Mouse (Mus musculus): Measurements from ENCODE around the gene Tesk1. TPM values are rescaled to one million over a fixed set of nuclear protein-coding genes. Genes with fewer than 3 reads are reported as not detected.
"Not testable (repeated sequence)": the region's sequence is repeated elsewhere in the genome, so short reads cannot be mapped to it uniquely, and the experiment has no call there.

The Tesk1 gene
- total RNA-seq, 1 experiment = 12.4 TPM

DNA sequence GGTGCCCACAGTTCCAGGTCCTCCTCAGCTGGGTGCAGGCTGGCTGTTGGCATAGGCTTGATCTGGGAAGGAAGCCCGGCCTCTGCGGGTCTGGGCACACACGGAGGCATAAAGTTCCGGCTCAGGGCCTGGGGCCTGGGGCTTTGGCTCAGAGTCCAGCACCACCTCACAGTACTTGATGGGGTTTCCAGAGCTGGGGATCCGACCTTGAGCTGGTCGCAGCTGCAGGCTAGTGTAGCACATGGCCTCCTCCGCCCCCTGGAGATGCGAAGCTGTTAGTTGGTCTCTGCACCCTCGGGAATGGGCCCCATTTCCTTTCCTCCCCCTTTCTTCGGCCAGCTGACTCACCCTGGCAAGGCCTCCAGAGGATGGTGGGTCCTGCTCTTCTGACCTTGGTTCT is 40.9 kb downstream of the Tesk1 start:
- H3K9ac ChIP-seq (ENCODE audit: insufficient read depth, low read depth, low read length, poor library complexity, severe bottlenecking) = no peak overlapping the region
- in situ Hi-C loops (cut with MboI; ENCODE audit: low sequenced_read_pairs in 2 of 2, unreplicated experiment in 2 of 2) = no loop called here
- no peak for TF ChIP-seq MAFK (IDR thresholded peaks at IDR 0.05; ENCODE audit: insufficient read depth, low read depth, low read length)
- TF ChIP-seq ZC3H11A (IDR thresholded peaks at IDR 0.05; ENCODE audit: borderline replicate concordance, low read depth, low read length) = no peak
- TF ChIP-seq HCFC1 (IDR thresholded peaks at IDR 0.05; ENCODE audit: borderline replicate concordance, insufficient read depth, low read length) = no peak
- no peak for TF ChIP-seq ZNF384 (IDR thresholded peaks at IDR 0.05; ENCODE audit: low read depth, low read length)
- TF ChIP-seq CHD2 (IDR thresholded peaks at IDR 0.05; ENCODE audit: low read depth, low read length) = no peak
- H3K4me3 ChIP-seq (ENCODE audit: insufficient read depth in 1 of 2, low read depth in 1 of 2, low read length in 2 of 2, poor library complexity in 1 of 2, severe bottlenecking in 1 of 2) = no peak overlapping the region
- H3K4me1 ChIP-seq (ENCODE audit: control insufficient read depth in 2 of 2, insufficient read depth in 2 of 2, low read length in 2 of 2, poor library complexity in 1 of 2) = peaks cover 0 to 6% of the 10 kb centered on the region in 2 experiments; a peak in 2 of 4 replicates
- H3K9me3 ChIP-seq (ENCODE audit: control insufficient read depth, insufficient read depth, low read depth, low read length) = no peaks in the 10 kb centered on the region
- no peak overlapping the region for H3K27ac ChIP-seq (ENCODE audit: insufficient read depth, low read depth, low read length, poor library complexity, severe bottlenecking)
- H3K36me3 ChIP-seq (ENCODE audit: control insufficient read depth, insufficient read depth, low read length, poor library complexity, severe bottlenecking) = no peaks in the 10 kb centered on the region
- no peak for DNase-seq (ENCODE audit: low read depth, low spot score)

GRCm38 (mm10) chr4:43483535-43484091 is 41.9 kb downstream of the Tesk1 start, which contains the start of gene Sit1:
Gene Sit1 (minus strand): TSS chr4:43483734.
- Histone ChIP-seq H3K4me1 (ENCODE audit: control insufficient read depth in 2 of 2, insufficient read depth in 2 of 2, low read length in 2 of 2, poor library complexity in 1 of 2) (peaks cover 0 to 3% of the 10 kb centered on the region in 2 experiments; a peak in 2 of 4 replicates), H3K4me3 (ENCODE audit: insufficient read depth in 1 of 2, low read depth in 1 of 2, low read length in 2 of 2, poor library complexity in 1 of 2, severe bottlenecking in 1 of 2) (no peak within 1 kb of the TSS), H3K9ac (ENCODE audit: insufficient read depth, low read depth, low read length, poor library complexity, severe bottlenecking) (no peak within 1 kb of the TSS), H3K9me3 (ENCODE audit: control insufficient read depth, insufficient read depth, low read depth, low read length) (no peaks in the 10 kb centered on the region), H3K27ac (ENCODE audit: insufficient read depth, low read depth, low read length, poor library complexity, severe bottlenecking) (no peak within 1 kb of the TSS), H3K36me3 (ENCODE audit: control insufficient read depth, insufficient read depth, low read length, poor library complexity, severe bottlenecking) (no peaks in the 10 kb centered on the region)
- DNase-seq (ENCODE audit: low read depth, low spot score) = no peak
- in situ Hi-C loops (cut with MboI; ENCODE audit: low sequenced_read_pairs in 2 of 2, unreplicated experiment in 2 of 2) = no loop called here
- TF ChIP-seq ZNF384 (IDR thresholded peaks at IDR 0.05; ENCODE audit: low read depth, low read length) (no peak), CHD2 (IDR thresholded peaks at IDR 0.05; ENCODE audit: low read depth, low read length) (no peak), MAFK (IDR thresholded peaks at IDR 0.05; ENCODE audit: insufficient read depth, low read depth, low read length) (no peak), ZC3H11A (IDR thresholded peaks at IDR 0.05; ENCODE audit: borderline replicate concordance, low read depth, low read length) (no peak), HCFC1 (IDR thresholded peaks at IDR 0.05; ENCODE audit: borderline replicate concordance, insufficient read depth, low read length) (no peak)

GRCm38 (mm10) chr4:43485666-43486065 is 43.9 kb downstream of the Tesk1 start:
- not testable (repeated sequence) for H3K27ac ChIP-seq (ENCODE audit: insufficient read depth, low read depth, low read length, poor library complexity, severe bottlenecking); H3K9ac ChIP-seq (ENCODE audit: insufficient read depth, low read depth, low read length, poor library complexity, severe bottlenecking); DNase-seq (ENCODE audit: low read depth, low spot score); H3K4me1 ChIP-seq (ENCODE audit: control insufficient read depth in 2 of 2, insufficient read depth in 2 of 2, low read length in 2 of 2, poor library complexity in 1 of 2); H3K4me3 ChIP-seq (ENCODE audit: insufficient read depth in 1 of 2, low read depth in 1 of 2, low read length in 2 of 2, poor library complexity in 1 of 2, severe bottlenecking in 1 of 2); H3K9me3 ChIP-seq (ENCODE audit: control insufficient read depth, insufficient read depth, low read depth, low read length); H3K36me3 ChIP-seq (ENCODE audit: control insufficient read depth, insufficient read depth, low read length, poor library complexity, severe bottlenecking)
- in situ Hi-C loops (cut with MboI; ENCODE audit: low sequenced_read_pairs in 2 of 2, unreplicated experiment in 2 of 2) = loop anchor here in 1 of 2 experiments (5.0 kb wide), 1 partner anchor 53 kb away; no protein-coding TSS in a partner anchor

- TF ChIP-seq HCFC1 (IDR thresholded peaks at IDR 0.05; ENCODE audit: borderline replicate concordance, insufficient read depth, low read length) (no peak), MAFK (IDR thresholded peaks at IDR 0.05; ENCODE audit: insufficient read depth, low read depth, low read length) (no peak), ZC3H11A (IDR thresholded peaks at IDR 0.05; ENCODE audit: borderline replicate concordance, low read depth, low read length) (no peak), CHD2 (IDR thresholded peaks at IDR 0.05; ENCODE audit: low read depth, low read length) (no peak), ZNF384 (IDR thresholded peaks at IDR 0.05; ENCODE audit: low read depth, low read length) (no peak)
Observed at GRCm38 (mm10) chr4:43489611-43490010, 47.9 kb downstream of the Tesk1 start.

DNA sequence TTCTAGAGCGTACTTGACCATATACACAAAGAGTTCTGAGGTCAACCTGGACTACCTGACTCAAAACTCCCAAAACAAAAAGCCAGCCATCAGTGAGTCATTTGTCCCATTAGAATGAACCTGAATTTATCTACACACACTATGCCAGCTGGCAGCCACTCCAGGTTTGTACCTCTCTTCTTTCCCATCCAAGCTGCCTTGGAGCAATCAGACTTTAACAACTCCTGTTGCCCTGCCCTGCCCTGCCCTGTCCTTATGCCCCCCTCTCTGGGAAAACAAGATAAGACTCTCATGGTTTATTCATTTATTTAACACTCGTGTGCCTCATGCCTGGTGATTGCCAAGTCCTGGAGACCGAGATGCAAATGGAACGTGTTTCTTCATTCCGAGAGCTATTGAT is 49.1 kb downstream of the Tesk1 start:
- in situ Hi-C loops (cut with MboI; ENCODE audit: low sequenced_read_pairs in 2 of 2, unreplicated experiment in 2 of 2) = no loop called here
- TF ChIP-seq MAFK (IDR thresholded peaks at IDR 0.05; ENCODE audit: insufficient read depth, low read depth, low read length) (no peak), CHD2 (IDR thresholded peaks at IDR 0.05; ENCODE audit: low read depth, low read length) (no peak), ZNF384 (IDR thresholded peaks at IDR 0.05; ENCODE audit: low read depth, low read length) (no peak), HCFC1 (IDR thresholded peaks at IDR 0.05; ENCODE audit: borderline replicate concordance, insufficient read depth, low read length) (no peak), ZC3H11A (IDR thresholded peaks at IDR 0.05; ENCODE audit: borderline replicate concordance, low read depth, low read length) (no peak)
- Histone ChIP-seq H3K4me1 (ENCODE audit: control insufficient read depth in 2 of 2, insufficient read depth in 2 of 2, low read length in 2 of 2, poor library complexity in 1 of 2) (peaks cover 0 to 2% of the 10 kb centered on the region in 2 experiments; a peak in 1 of 4 replicates), H3K9ac (ENCODE audit: insufficient read depth, low read depth, low read length, poor library complexity, severe bottlenecking) (no peak overlapping the region), H3K9me3 (ENCODE audit: control insufficient read depth, insufficient read depth, low read depth, low read length) (no peaks in the 10 kb centered on the region), H3K4me3 (ENCODE audit: insufficient read depth in 1 of 2, low read depth in 1 of 2, low read length in 2 of 2, poor library complexity in 1 of 2, severe bottlenecking in 1 of 2) (no peak overlapping the region), H3K27ac (ENCODE audit: insufficient read depth, low read depth, low read length, poor library complexity, severe bottlenecking) (no peak overlapping the region), H3K36me3 (ENCODE audit: control insufficient read depth, insufficient read depth, low read length, poor library complexity, severe bottlenecking) (0 out of 2 replicates have a peak, but pooled peaks cover 2% of the 10 kb centered on the region)
- DNase-seq (ENCODE audit: low read depth, low spot score) = no peak

More at GRCm38 (mm10) chr4:43489611-43490010, 47.9 kb downstream of the Tesk1 start:
- Histone ChIP-seq H3K36me3 (ENCODE audit: control insufficient read depth, insufficient read depth, low read length, poor library complexity, severe bottlenecking) (no peaks in the 10 kb centered on the region), H3K4me1 (ENCODE audit: control insufficient read depth in 2 of 2, insufficient read depth in 2 of 2, low read length in 2 of 2, poor library complexity in 1 of 2) (peaks cover 0 to 2% of the 10 kb centered on the region in 2 experiments; a peak in 1 of 4 replicates), H3K9ac (ENCODE audit: insufficient read depth, low read depth, low read length, poor library complexity, severe bottlenecking) (no peak overlapping the region), H3K4me3 (ENCODE audit: insufficient read depth in 1 of 2, low read depth in 1 of 2, low read length in 2 of 2, poor library complexity in 1 of 2, severe bottlenecking in 1 of 2) (no peak overlapping the region), H3K9me3 (ENCODE audit: control insufficient read depth, insufficient read depth, low read depth, low read length) (no peaks in the 10 kb centered on the region), H3K27ac (ENCODE audit: insufficient read depth, low read depth, low read length, poor library complexity, severe bottlenecking) (no peak overlapping the region)
- no peak for DNase-seq (ENCODE audit: low read depth, low spot score)
- in situ Hi-C loops (cut with MboI; ENCODE audit: low sequenced_read_pairs in 2 of 2, unreplicated experiment in 2 of 2) = loop anchor here in 1 of 2 experiments (5.0 kb wide), 1 partner anchor 57 kb away; no protein-coding TSS in a partner anchor

Data from ES-E14 (cell line).